27 mouse cellular contexts compared by ENCODE assay signal in genomic region chr10:127906138-127906537, GRCm38 (mm10). TPM values are rescaled to one million over a fixed set of nuclear protein-coding genes. Genes with fewer than 3 reads are reported as not detected.
"Had no signal": no experiment of that assay in that cellular context is flagged by ENCODE, and none has a peak within 500 bp of the region (broad histone marks: within the 10 kb centered on the region; RNA-seq: fewer than 3 reads in every experiment).

No protein-coding gene starts in this region.

- H3K4me3 ChIP-seq: liver, embryonic 13.5 days; liver, embryonic 15.5 days; lung, embryonic 15.5 days; megakaryocyte, embryonic 14.5 days; midbrain, embryonic 13.5 days; midbrain, embryonic 15.5 days; neural tube, embryonic 12.5 days had no signal

- DNase-seq: liver, embryonic 13.5 days; liver, postnatal 0 days; lung, adult 2 months; lung, postnatal 14 days; lung, postnatal 36 days; right cerebral cortex, postnatal 14 days; right cerebral cortex, postnatal 4 days; spleen, adult 18-20 months; thymus, adult 2 months; thymus, postnatal 25 days had no signal

- H3K4me1 ChIP-seq: liver, embryonic 13.5 days; liver, embryonic 15.5 days; megakaryocyte, embryonic 14.5 days; midbrain, embryonic 15.5 days; neural tube, embryonic 12.5 days had no signal

- H3K36me3 ChIP-seq: liver, embryonic 13.5 days; liver, embryonic 15.5 days; lung, embryonic 15.5 days; midbrain, embryonic 13.5 days; midbrain, embryonic 15.5 days; neural tube, embryonic 12.5 days had no signal

- H3K27me3 ChIP-seq: liver, embryonic 13.5 days; liver, embryonic 15.5 days; lung, embryonic 15.5 days; midbrain, embryonic 13.5 days; midbrain, embryonic 15.5 days; neural tube, embryonic 12.5 days had no signal

- H3K27ac ChIP-seq: liver, embryonic 13.5 days; liver, embryonic 15.5 days; lung, embryonic 15.5 days; macrophage; midbrain, embryonic 13.5 days; midbrain, embryonic 15.5 days; neural tube, embryonic 12.5 days had no signal

RNA-seq across cellular contexts. Expression of gene Sdr9c7, which starts 7.8 kb away (rescaled TPM):
- total RNA-seq: megakaryocyte progenitor cell, adult 5-6 weeks; monocyte, adult 5-6 weeks; neutrophil, adult 5-6 weeks had no signal
- polyA plus RNA-seq: liver, embryonic 13.5 days; liver, embryonic 15.5 days; lung, embryonic 15.5 days; lung, postnatal 0 days; macrophage; midbrain, embryonic 11.5 days; midbrain, embryonic 13.5 days; midbrain, embryonic 15.5 days; midbrain, postnatal 0 days; neural tube, embryonic 12.5 days; neural tube, embryonic 14.5 days; small intestine, adult 2 months; stomach, embryonic 14.5 days had no signal

RNA-seq across cellular contexts. Expression of gene Rdh7, which starts 17.5 kb away (rescaled TPM):
- total RNA-seq: megakaryocyte progenitor cell, adult 5-6 weeks; midbrain, postnatal 0 days; monocyte, adult 5-6 weeks; neutrophil, adult 5-6 weeks had no signal
- polyA plus RNA-seq: lung, embryonic 15.5 days; lung, postnatal 0 days; macrophage; midbrain, embryonic 11.5 days; midbrain, embryonic 13.5 days; midbrain, embryonic 15.5 days; midbrain, postnatal 0 days; neural tube, embryonic 12.5 days; neural tube, embryonic 14.5 days; stomach, embryonic 14.5 days had no signal

RNA-seq across cellular contexts. Expression of gene Rdh16f2, which starts 39.9 kb away (rescaled TPM):
- total RNA-seq: megakaryocyte progenitor cell, adult 5-6 weeks; midbrain, postnatal 0 days; monocyte, adult 5-6 weeks; neutrophil, adult 5-6 weeks had no signal
- polyA plus RNA-seq: liver, embryonic 13.5 days; lung, adult 2 months; lung, embryonic 15.5 days; lung, postnatal 0 days; macrophage; midbrain, embryonic 11.5 days; midbrain, embryonic 13.5 days; midbrain, embryonic 15.5 days; midbrain, postnatal 0 days; neural tube, embryonic 12.5 days; neural tube, embryonic 14.5 days; stomach, embryonic 14.5 days; thymus, adult 2 months had no signal

RNA-seq across cellular contexts. Expression of gene Rdh19, which starts 56.4 kb away (rescaled TPM):
- total RNA-seq: megakaryocyte progenitor cell, adult 5-6 weeks; midbrain, postnatal 0 days; monocyte, adult 5-6 weeks; neutrophil, adult 5-6 weeks had no signal
- polyA plus RNA-seq: liver, embryonic 13.5 days; liver, postnatal 0 days; lung, adult 2 months; lung, embryonic 15.5 days; lung, postnatal 0 days; macrophage; midbrain, embryonic 11.5 days; midbrain, embryonic 13.5 days; midbrain, embryonic 15.5 days; midbrain, postnatal 0 days; neural tube, embryonic 12.5 days; neural tube, embryonic 14.5 days; small intestine, adult 2 months; stomach, embryonic 14.5 days; stomach, embryonic 16.5 days; thymus, adult 2 months had no signal
